Mouse (Mus musculus) brain, embryonic 14.5 days (tissue): Measurements from ENCODE around the gene Ankrd52.

Experiments used
- CTCF ChIP-seq: fragments of 200-500 bp; IDR thresholded peaks from 2 replicates; pipeline ENCODE4 v1.5.1; 2012; ENCODE audit warnings: inconsistent platforms, mild to moderate bottlenecking, moderate library complexity, borderline replicate concordance; ENCODE audit not compliant: insufficient read depth, insufficient read length; ENCODE audit errors: extremely low read depth
- POLR2A ChIP-seq: fragments of 200-500 bp; IDR thresholded peaks from 2 replicates; pipeline ENCODE4 v1.6.1; 2012; ENCODE audit warnings: mild to moderate bottlenecking, inconsistent platforms, borderline replicate concordance; ENCODE audit not compliant: poor library complexity, insufficient read depth, insufficient read length, severe bottlenecking; ENCODE audit errors: extremely low read depth

- TF ChIP-seq POLR2A (no peak), CTCF (no peak)
Measured at GRCm38 (mm10) chr10:128370021-128370420, 6.9 kb upstream of the Ankrd52 start.
